Mouse (Mus musculus): ENCODE data around the gene Cacna2d2. TPM values are rescaled to one million over a fixed set of nuclear protein-coding genes. Genes with fewer than 3 reads are reported as not detected.

Gene Cacna2d2
- total RNA-seq, 2 experiments from 2014 or later: 0.35 to 0.71 TPM

- intact Hi-C loops (cut with DNase I): no loop called here
- DNase-seq: no peak
Observed at GRCm38 (mm10) chr9:107451891-107452521, 52.6 kb downstream of the Cacna2d2 start.

- intact Hi-C loops (cut with DNase I): no loop called here
- no peak for DNase-seq
Observed at GRCm38 (mm10) chr9:107452552-107452951, 53.1 kb downstream of the Cacna2d2 start.

- intact Hi-C loops (cut with DNase I): no loop called here
- no peak for DNase-seq
Observed at GRCm38 (mm10) chr9:107453151-107453550, 53.7 kb downstream of the Cacna2d2 start.

GRCm38 (mm10) chr9:107456667-107457066, 57.3 kb downstream of the Cacna2d2 start:
- DNase-seq: no peak
- intact Hi-C loops (cut with DNase I): no loop called here

GRCm38 (mm10) chr9:107462907-107463306, 63.5 kb downstream of the Cacna2d2 start:
- no peak for DNase-seq
- intact Hi-C loops (cut with DNase I): loop anchor here (2.0 to 5.0 kb wide), 2 partner anchors 49 to 96 kb away; no protein-coding TSS in a partner anchor

- intact Hi-C loops (cut with DNase I): loop anchor here (2.0 to 5.0 kb wide), 2 partner anchors 49 to 97 kb away; no protein-coding TSS in a partner anchor
- peak; percentile 75 to 76 for DNase-seq
Observed at GRCm38 (mm10) chr9:107463509-107463908, 64.1 kb downstream of the Cacna2d2 start.

- DNase-seq: no peak
- intact Hi-C loops (cut with DNase I): loop anchor here (5.0 kb wide), 1 partner anchor 48 kb away; no protein-coding TSS in a partner anchor
Observed at GRCm38 (mm10) chr9:107464130-107464529, 64.7 kb downstream of the Cacna2d2 start.

- DNase-seq: no peak
- intact Hi-C loops (cut with DNase I): no loop called here
Observed at GRCm38 (mm10) chr9:107465657-107466056, 66.2 kb downstream of the Cacna2d2 start.

GRCm38 (mm10) chr9:107469213-107469795, 69.9 kb downstream of the Cacna2d2 start:
- no peak for DNase-seq
- intact Hi-C loops (cut with DNase I): no loop called here

- intact Hi-C loops (cut with DNase I): no loop called here
Observed at GRCm38 (mm10) chr9:107470427-107470826, 71.0 kb downstream of the Cacna2d2 start.

GRCm38 (mm10) chr9:107474016-107474415, 74.6 kb downstream of the Cacna2d2 start:
- intact Hi-C loops (cut with DNase I): no loop called here
- no peak for DNase-seq

More at GRCm38 (mm10) chr9:107470427-107470826, 71.0 kb downstream of the Cacna2d2 start:
- DNase-seq: no peak

- no peak for DNase-seq
- intact Hi-C loops (cut with DNase I): no loop called here
Observed at GRCm38 (mm10) chr9:107478979-107479378, 79.6 kb downstream of the Cacna2d2 start.

- DNase-seq: no peak
- intact Hi-C loops (cut with DNase I): no loop called here
Observed at GRCm38 (mm10) chr9:107479593-107479992, 80.2 kb downstream of the Cacna2d2 start.

GRCm38 (mm10) chr9:107480477-107481069, 81.2 kb downstream of the Cacna2d2 start:
- DNase-seq: no peak
- intact Hi-C loops (cut with DNase I): no loop called here

GRCm38 (mm10) chr9:107481340-107481739, 81.9 kb downstream of the Cacna2d2 start:
- no peak for DNase-seq
- intact Hi-C loops (cut with DNase I): no loop called here

GRCm38 (mm10) chr9:107482004-107482403, 82.6 kb downstream of the Cacna2d2 start:
- intact Hi-C loops (cut with DNase I): no loop called here
- DNase-seq: no peak

- DNase-seq: no peak
- intact Hi-C loops (cut with DNase I): no loop called here
Observed at GRCm38 (mm10) chr9:107482770-107483169, 83.4 kb downstream of the Cacna2d2 start.

- intact Hi-C loops (cut with DNase I): no loop called here
- DNase-seq: no peak
Observed at GRCm38 (mm10) chr9:107483714-107484113, 84.3 kb downstream of the Cacna2d2 start.

- intact Hi-C loops (cut with DNase I): no loop called here
- DNase-seq: no peak
Observed at GRCm38 (mm10) chr9:107484302-107484701, 84.9 kb downstream of the Cacna2d2 start.

GRCm38 (mm10) chr9:107484766-107485165, 85.4 kb downstream of the Cacna2d2 start:
- intact Hi-C loops (cut with DNase I): no loop called here
- no peak for DNase-seq

- intact Hi-C loops (cut with DNase I): no loop called here
- no peak for DNase-seq
Observed at GRCm38 (mm10) chr9:107486086-107486485, 86.7 kb downstream of the Cacna2d2 start.

Data from gastrocnemius, postnatal 36 days (tissue).